Mouse (Mus musculus) cerebellum, adult 2 months (tissue): Measurements from ENCODE around the gene Htr6.

ENCODE experiments used
- CTCF ChIP-seq: fragments of 200-500 bp; IDR thresholded peaks from 2 replicates; pipeline ENCODE4 v1.5.1; 2011; ENCODE audit warnings: low read depth, mild to moderate bottlenecking, control low read depth, low read length, moderate library complexity, borderline replicate concordance; ENCODE audit not compliant: insufficient read depth
- POLR2A ChIP-seq: fragments of 200-500 bp; IDR thresholded peaks from 2 replicates; pipeline ENCODE4 v1.6.1; 2011; ENCODE audit warnings: low read length, control low read depth, borderline replicate concordance; ENCODE audit not compliant: insufficient read depth

DNA sequence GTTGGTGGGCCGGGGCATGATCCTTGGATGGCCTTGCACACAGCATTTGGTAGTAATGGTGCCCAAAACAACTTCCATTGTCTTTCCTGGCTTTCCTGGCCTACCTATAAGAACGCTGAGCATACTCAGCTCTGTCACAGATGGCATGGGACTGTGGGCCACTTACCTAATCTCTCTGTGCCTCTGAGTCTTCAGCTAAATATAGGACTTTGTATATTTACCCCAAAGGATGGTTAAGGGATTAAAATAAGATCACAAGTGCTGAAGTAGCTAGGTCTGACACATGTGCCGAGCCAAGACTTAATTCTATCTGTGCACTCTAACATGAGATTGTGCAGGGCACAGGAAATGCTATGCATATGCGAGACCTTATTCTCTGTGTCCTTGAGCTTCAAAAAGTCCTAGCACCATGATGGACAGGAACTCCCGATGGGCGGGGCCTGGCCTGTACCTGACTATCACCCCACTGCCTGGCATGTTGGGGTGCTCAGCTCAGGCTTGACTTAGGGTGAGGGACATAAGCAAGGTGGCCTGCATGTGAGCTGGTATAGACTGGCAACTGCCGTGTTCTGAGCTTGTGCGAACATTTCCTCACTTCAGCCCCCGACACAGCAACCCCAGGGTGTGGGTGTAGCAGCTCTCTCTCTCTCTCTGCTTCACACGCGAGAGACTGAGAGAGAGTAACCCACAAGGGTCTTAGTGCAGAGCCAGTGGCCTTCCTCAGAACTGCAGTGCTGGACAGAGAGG is 41.9 kb downstream of the Htr6 start:
- TF ChIP-seq CTCF (no peak), POLR2A (no peak)
